Mouse (Mus musculus): ENCODE results near the gene Mindy4. TPM values are rescaled to one million over a fixed set of nuclear protein-coding genes. Genes with fewer than 3 reads are reported as not detected.

The Mindy4 gene
- polyA plus RNA-seq, 1 experiment from 2014 or later, result 1.4 TPM

GRCm38 (mm10) chr6:55258428-55259325 is 55.5 kb downstream of the Mindy4 start:
- Histone ChIP-seq H3K4me3 (replicated peaks) (no peak overlapping the region), H3K27me3 (no peaks in the 10 kb centered on the region), H3K4me1 (replicated peaks) (peaks cover 71% of the 10 kb centered on the region), H3K36me3 (no peaks in the 10 kb centered on the region), H3K27ac (peak overlapping the region; percentile 34; the same call in 1 of the 2 replicates), H3K9ac (no peak overlapping the region), H3K4me2 (no peak overlapping the region), H3K9me3 (replicated peaks) (no peaks in the 10 kb centered on the region)
- DNase-seq, result no peak
- no peak for ATAC-seq (ENCODE audit: low read depth)
- WGBS (ENCODE audit: insufficient replicate concordance), result 66% methylated on average over 14 of the region's 14 CpGs

DNA sequence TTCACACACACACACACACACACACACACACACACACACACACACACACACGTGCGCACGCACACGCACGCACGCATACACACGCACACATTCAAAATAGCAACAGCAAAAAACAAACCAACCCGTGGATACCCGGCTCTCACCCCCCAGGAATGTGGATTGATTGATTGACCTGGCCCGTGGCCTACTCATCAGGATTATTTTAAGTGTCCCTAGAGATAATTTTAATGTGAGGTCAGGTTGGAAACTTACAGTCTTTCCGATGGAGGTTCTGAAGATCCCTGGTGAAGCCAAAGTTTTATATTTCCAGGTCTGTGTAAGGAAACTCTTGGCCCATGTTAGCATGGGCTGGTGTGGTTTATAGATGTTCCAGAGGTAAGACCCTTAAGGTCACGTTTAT is 59.0 kb downstream of the Mindy4 start:
- Histone ChIP-seq H3K4me1 (replicated peaks) (peaks cover 75% of the 10 kb centered on the region), H3K36me3 (no peaks in the 10 kb centered on the region), H3K9ac (no peak overlapping the region), H3K9me3 (replicated peaks) (no peaks in the 10 kb centered on the region), H3K4me2 (no peak overlapping the region), H3K27me3 (no peaks in the 10 kb centered on the region), H3K27ac (peak overlapping the region; percentile 84; the same call in 1 of the 2 replicates), H3K4me3 (replicated peaks) (no peak overlapping the region)
- WGBS (ENCODE audit: insufficient replicate concordance), result 80% methylated on average over 12 of the region's 12 CpGs
- DNase-seq, result no peak
- no peak for ATAC-seq (ENCODE audit: low read depth)

DNA sequence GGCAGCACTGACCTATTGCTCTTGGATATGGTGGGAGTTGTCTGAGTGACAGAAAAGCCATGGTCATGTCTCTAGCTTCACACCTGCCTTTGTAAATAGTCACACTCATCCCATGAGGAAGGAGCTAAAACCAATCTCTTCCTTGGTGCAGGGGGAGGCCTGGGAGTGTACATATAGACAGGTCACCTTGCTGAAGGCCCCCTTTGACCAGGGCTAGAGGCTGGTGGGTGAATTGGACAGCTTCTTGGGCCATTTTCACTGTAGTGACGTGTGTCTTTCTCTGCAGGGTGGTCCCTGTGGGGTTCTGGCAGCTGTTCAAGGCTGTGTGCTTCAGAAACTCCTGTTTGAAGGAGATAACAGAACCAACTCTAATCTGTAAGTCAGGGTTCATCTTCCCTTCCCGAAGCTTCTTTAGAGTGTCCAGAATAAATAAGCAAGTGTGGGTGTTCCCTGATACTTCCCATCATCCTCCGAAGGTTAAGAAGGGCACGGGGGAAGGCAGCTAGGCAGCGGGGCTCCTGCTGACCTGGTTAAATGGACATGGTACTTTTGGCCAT is 60.4 kb downstream of the Mindy4 start:
- WGBS (ENCODE audit: insufficient replicate concordance), result 14% methylated on average over 5 of the region's 5 CpGs
- 0 out of 2 replicates have a peak overlapping the region, but pooled peaks have one; percentile 1 for H3K4me3 ChIP-seq (replicated peaks)
- peak overlapping the region; percentile 59 for H3K9ac ChIP-seq
- H3K36me3 ChIP-seq, result no peaks in the 10 kb centered on the region
- ATAC-seq (ENCODE audit: low read depth) (peak; percentile 90), DNase-seq (peak; percentile 55)
- H3K9me3 ChIP-seq (replicated peaks), result no peaks in the 10 kb centered on the region
- peaks cover 66% of the 10 kb centered on the region for H3K4me1 ChIP-seq (replicated peaks)
- peak overlapping the region; percentile 49 for H3K4me2 ChIP-seq
- peak overlapping the region; percentile 84 for H3K27ac ChIP-seq
- no peaks in the 10 kb centered on the region for H3K27me3 ChIP-seq

DNA sequence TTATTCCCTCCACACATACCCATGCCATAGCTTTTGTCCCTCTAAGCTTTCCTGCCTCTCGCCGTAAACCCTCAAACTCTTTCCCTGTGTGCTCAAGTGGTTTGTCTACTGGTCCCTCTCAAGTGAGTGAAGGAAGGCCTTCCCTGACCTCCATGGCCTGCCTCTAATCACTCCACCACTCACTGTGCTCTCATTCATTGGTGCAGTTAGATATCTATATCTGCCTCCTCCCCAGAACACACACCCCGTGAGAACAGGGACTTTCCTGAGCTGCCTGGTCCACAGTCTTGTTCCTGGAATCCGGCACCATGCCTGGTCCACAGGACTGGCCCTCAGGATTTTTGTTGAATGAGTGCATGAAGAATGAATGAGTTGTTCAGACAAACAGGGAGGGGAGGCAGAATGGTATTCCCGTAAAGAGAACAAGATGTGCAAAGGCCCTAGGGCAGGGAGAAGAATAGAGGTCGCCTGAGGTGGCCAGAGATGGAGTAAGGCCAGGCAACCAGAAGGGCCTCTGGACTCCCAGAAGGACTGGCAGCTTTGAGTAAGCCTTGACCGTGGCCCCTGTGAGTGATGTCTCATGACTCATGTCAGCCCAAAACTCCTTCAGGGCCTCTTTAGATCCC is 61.7 kb downstream of the Mindy4 start:
- DNase-seq (peak; percentile 53), ATAC-seq (ENCODE audit: low read depth) (peak; percentile 91)
- H3K9ac ChIP-seq, result peak overlapping the region; percentile 59
- H3K27ac ChIP-seq, result peak overlapping the region; percentile 83
- peaks cover 53% of the 10 kb centered on the region for H3K4me1 ChIP-seq (replicated peaks)
- H3K27me3 ChIP-seq, result no peaks in the 10 kb centered on the region
- H3K9me3 ChIP-seq (replicated peaks), result no peaks in the 10 kb centered on the region
- H3K36me3 ChIP-seq, result no peaks in the 10 kb centered on the region
- H3K4me3 ChIP-seq (replicated peaks), result no peak overlapping the region
- WGBS (ENCODE audit: insufficient replicate concordance), result 62% methylated on average over 7 of the region's 7 CpGs
- H3K4me2 ChIP-seq, result peak overlapping the region; percentile 49

GRCm38 (mm10) chr6:55272952-55273351 is 69.8 kb downstream of the Mindy4 start:
- 85% methylated on average over 7 of the region's 7 CpGs for WGBS (ENCODE audit: insufficient replicate concordance)
- DNase-seq (no peak), ATAC-seq (ENCODE audit: low read depth) (no peak)
- Histone ChIP-seq H3K9ac (no peak overlapping the region), H3K27me3 (no peaks in the 10 kb centered on the region), H3K27ac (no peak overlapping the region), H3K4me1 (replicated peaks) (peaks cover 33% of the 10 kb centered on the region), H3K36me3 (no peaks in the 10 kb centered on the region), H3K4me2 (no peak overlapping the region), H3K9me3 (replicated peaks) (no peaks in the 10 kb centered on the region), H3K4me3 (replicated peaks) (no peak overlapping the region)

GRCm38 (mm10) chr6:55273463-55273862 is 70.3 kb downstream of the Mindy4 start:
- DNase-seq, result no peak
- H3K4me1 ChIP-seq (replicated peaks), result peaks cover 38% of the 10 kb centered on the region
- H3K4me3 ChIP-seq (replicated peaks), result no peak overlapping the region
- no peak for ATAC-seq (ENCODE audit: low read depth)
- H3K27me3 ChIP-seq, result no peaks in the 10 kb centered on the region
- 74% methylated on average over 5 of the region's 5 CpGs for WGBS (ENCODE audit: insufficient replicate concordance)
- H3K27ac ChIP-seq, result no peak overlapping the region
- no peaks in the 10 kb centered on the region for H3K9me3 ChIP-seq (replicated peaks)
- no peak overlapping the region for H3K4me2 ChIP-seq
- H3K36me3 ChIP-seq, result no peaks in the 10 kb centered on the region
- no peak overlapping the region for H3K9ac ChIP-seq

GRCm38 (mm10) chr6:55275000-55275399 is 71.8 kb downstream of the Mindy4 start:
- WGBS (ENCODE audit: insufficient replicate concordance), result 48% methylated on average over 10 of the region's 10 CpGs
- Histone ChIP-seq H3K36me3 (no peaks in the 10 kb centered on the region), H3K27ac (no peak overlapping the region), H3K9me3 (replicated peaks) (no peaks in the 10 kb centered on the region), H3K27me3 (no peaks in the 10 kb centered on the region), H3K4me1 (replicated peaks) (peaks cover 54% of the 10 kb centered on the region), H3K9ac (no peak overlapping the region), H3K4me3 (replicated peaks) (no peak overlapping the region), H3K4me2 (0 out of 2 replicates have a peak overlapping the region, but pooled peaks have one; percentile 11)
- ATAC-seq (ENCODE audit: low read depth) (no peak), DNase-seq (no peak)

DNA sequence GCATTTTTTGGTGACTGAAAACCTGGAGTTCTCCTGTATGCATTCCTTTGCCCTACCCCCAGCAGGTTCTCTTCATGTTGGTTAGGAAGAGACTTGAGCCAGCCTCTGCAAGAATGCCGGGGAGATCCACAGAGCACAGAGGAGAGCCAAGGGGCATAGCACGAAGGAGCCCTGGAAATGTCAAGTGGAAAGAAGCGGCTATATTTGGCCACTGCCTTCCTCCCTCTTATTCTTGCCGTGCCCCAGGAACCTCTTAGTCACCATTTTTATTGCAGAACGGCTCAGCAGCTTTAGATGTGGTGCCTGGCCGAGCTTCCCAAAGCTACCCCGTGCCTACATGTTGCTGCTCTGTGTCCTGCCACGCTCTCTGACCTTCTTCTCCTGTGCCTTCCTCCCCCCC is 72.6 kb downstream of the Mindy4 start:
- Histone ChIP-seq H3K27me3 (no peaks in the 10 kb centered on the region), H3K4me3 (replicated peaks) (no peak overlapping the region), H3K4me2 (no peak overlapping the region), H3K9me3 (replicated peaks) (no peaks in the 10 kb centered on the region), H3K36me3 (no peaks in the 10 kb centered on the region), H3K9ac (no peak overlapping the region), H3K4me1 (replicated peaks) (peaks cover 60% of the 10 kb centered on the region), H3K27ac (no peak overlapping the region)
- ATAC-seq (ENCODE audit: low read depth), result no peak
- WGBS (ENCODE audit: insufficient replicate concordance), result 66% methylated on average over 8 of the region's 8 CpGs
- DNase-seq, result no peak

GRCm38 (mm10) chr6:55276692-55277282 is 73.6 kb downstream of the Mindy4 start:
- DNase-seq, result no peak
- Histone ChIP-seq H3K4me1 (replicated peaks) (peaks cover 63% of the 10 kb centered on the region), H3K36me3 (no peaks in the 10 kb centered on the region), H3K4me2 (no peak overlapping the region), H3K9ac (no peak overlapping the region), H3K9me3 (replicated peaks) (no peaks in the 10 kb centered on the region), H3K27ac (peak overlapping the region; percentile 6; the same call in 1 of the 2 replicates), H3K4me3 (replicated peaks) (no peak overlapping the region), H3K27me3 (no peaks in the 10 kb centered on the region)
- WGBS (ENCODE audit: insufficient replicate concordance), result 24% methylated on average over 4 of the region's 4 CpGs
- ATAC-seq (ENCODE audit: low read depth), result peak; percentile 35

DNA sequence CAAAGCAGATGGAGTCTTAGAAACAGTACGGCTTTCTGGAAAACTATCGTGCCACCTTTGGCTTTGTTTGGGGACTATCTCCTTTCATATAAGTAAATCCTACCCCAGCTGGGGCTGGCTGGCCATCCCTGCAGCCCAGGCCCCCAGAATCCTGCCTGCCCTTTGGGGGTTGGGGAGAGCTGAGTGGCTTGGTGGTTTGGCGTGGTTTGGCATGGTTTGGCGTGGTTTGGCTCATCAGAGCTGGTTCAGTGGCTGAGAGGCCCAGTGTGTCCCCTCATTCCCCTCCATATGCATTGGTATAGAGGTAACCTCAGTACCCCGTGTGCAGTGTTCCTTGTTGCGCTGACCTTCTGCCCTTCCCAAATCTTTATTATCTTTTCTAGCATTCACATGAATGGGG is 74.9 kb downstream of the Mindy4 start:
- peak overlapping the region; percentile 9; the same call in 1 of the 2 replicates for H3K27ac ChIP-seq
- no peaks in the 10 kb centered on the region for H3K36me3 ChIP-seq
- H3K4me3 ChIP-seq (replicated peaks), result no peak overlapping the region
- no peaks in the 10 kb centered on the region for H3K9me3 ChIP-seq (replicated peaks)
- no peak overlapping the region for H3K9ac ChIP-seq
- no peak overlapping the region for H3K4me2 ChIP-seq
- H3K4me1 ChIP-seq (replicated peaks), result peaks cover 63% of the 10 kb centered on the region
- ATAC-seq (ENCODE audit: low read depth), result no peak; the same call in 1 of the 2 replicates
- no peak for DNase-seq
- no peaks in the 10 kb centered on the region for H3K27me3 ChIP-seq
- WGBS (ENCODE audit: insufficient replicate concordance), result 66% methylated on average over 6 of the region's 6 CpGs

DNA sequence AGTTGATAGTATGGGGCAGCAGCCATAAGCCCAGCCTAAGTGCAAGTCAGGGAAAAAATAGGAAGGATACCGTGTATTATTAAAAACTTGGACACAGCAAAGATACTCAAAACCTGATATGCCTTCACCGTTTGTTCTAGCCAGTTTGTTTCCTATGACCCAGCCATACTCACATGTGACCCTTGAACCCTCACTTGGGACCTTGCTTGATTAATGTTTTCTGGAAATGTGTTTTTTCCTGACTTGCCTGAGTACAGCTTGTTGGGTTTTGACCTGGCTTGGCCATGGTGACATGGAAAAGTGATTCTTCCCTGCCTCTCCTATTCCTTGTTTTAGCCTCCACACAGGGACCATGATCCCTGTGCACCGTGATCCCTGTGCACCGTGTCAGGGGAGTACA is 75.3 kb downstream of the Mindy4 start:
- Histone ChIP-seq H3K4me3 (replicated peaks) (no peak overlapping the region), H3K9ac (no peak overlapping the region), H3K27me3 (no peaks in the 10 kb centered on the region), H3K4me2 (no peak overlapping the region), H3K27ac (peak overlapping the region; percentile 9; the same call in 1 of the 2 replicates), H3K4me1 (replicated peaks) (peaks cover 63% of the 10 kb centered on the region), H3K36me3 (no peaks in the 10 kb centered on the region), H3K9me3 (replicated peaks) (no peaks in the 10 kb centered on the region)
- 61% methylated on average over 4 of the region's 4 CpGs for WGBS (ENCODE audit: insufficient replicate concordance)
- peak; percentile 16; the same call in 1 of the 2 replicates for ATAC-seq (ENCODE audit: low read depth)
- DNase-seq, result no peak

All from liver, embryonic 13.5 days (tissue).